Mouse (Mus musculus) ovary, adult 10 weeks (tissue): ENCODE measurements around the gene Ppie. TPM values are rescaled to one million over a fixed set of nuclear protein-coding genes. Genes with fewer than 3 reads are reported as not detected.

ENCODE experiments used
- polyA plus RNA-seq: library from polyadenylated mRNA; stranded (reverse); fragments of 350-450 nt; fragmentation: Illumina TruSeq; extraction: RNeasy Lipid Tissue Mini Kit (QIAGEN cat#74804); gene quantifications from one replicate; pipeline ENCODE4 v1.2.3, GENCODE M21; 2014

The Ppie gene
- 23.9 TPM for polyA plus RNA-seq

GRCm38 (mm10) chr4:123139513-123140154, at the start of gene Ppie:
Gene Ppie (minus strand): TSS chr4:123139951.

GRCm38 (mm10) chr4:123182328-123183238, 42.8 kb upstream of the Ppie start, which contains the start of gene Hpcal4:
Gene Hpcal4 (plus strand): TSS chr4:123183227.

DNA sequence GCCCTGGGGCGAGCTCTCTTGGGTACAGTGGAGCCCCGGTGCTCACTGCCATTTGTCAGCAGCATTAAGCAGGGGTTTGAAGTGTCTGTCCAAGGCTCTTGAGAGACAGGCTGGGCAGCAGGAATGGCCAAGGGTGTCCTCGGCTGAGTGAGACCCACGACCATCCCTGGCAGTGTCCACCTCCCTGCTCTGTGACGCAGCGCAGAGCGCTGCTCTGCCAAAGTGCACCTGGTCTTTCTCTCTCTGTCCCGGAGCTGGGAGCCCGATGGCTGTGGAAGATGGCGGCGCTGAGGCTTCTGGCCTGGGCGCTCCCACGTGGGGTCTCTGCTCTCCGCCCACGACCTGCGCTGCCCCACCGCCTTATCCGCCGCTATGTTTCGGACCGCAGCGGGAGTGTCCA, 23.7 kb downstream of the Ppie start, which contains the start of gene Oxct2b:
Oxct2b (plus strand) TSS at position 256 of the 400 bp plus-strand sequence.

DNA sequence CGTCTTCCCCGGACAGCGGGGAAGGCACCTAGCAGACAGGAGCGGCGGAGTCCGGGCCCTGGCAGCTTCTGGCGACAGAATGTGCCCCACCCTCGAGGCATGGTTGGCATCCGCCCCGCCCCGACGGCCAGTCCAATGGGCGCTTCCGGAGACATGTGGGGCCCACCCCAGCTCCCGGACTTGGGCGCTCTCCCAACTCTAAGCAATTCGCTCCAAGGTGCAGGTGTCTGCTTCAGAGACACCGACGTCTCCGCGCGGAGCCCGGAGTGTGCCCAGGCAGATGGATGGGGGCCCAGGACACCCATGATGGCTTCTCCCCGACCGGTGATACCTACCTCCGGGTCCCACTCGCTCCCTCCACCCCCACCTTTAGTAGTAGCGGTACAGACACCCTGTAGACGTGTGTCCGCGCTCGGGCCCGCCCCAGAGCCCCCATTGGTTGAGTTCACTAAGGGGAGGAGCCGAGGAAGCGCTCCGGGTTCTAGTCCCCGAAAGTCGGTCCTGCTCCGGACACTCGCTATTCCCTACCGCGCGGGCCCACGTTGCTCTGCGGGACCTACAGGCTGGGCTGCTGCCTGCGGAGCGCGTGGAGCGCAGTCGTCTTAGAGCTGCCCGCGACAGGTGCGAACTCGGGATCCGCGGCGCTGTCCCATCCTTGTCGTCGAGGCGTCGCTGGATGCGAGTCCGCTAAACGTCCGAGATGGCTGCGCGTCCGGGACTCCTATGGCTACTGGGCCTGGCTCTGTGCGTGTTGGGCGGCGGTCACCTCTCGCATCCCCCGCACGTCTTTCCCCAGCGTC, 34.9 kb downstream of the Ppie start, which contains the start of gene Bmp8b:
Bmp8b (plus strand) TSS at position 515 of the 800 bp plus-strand sequence.

Other genes starting within 250 kb of the Ppie start
- 1.2 TPM for gene Mfsd2a, start 178.8 kb downstream of the Ppie start, polyA plus RNA-seq
- 23.0 TPM for gene Mycl, start 144.3 kb downstream of the Ppie start, polyA plus RNA-seq
- 19.4 TPM for gene Trit1, start 123.4 kb downstream of the Ppie start, polyA plus RNA-seq
- gene Bmp8b, start 34.8 kb downstream of the Ppie start, polyA plus RNA-seq = not detected
- gene Oxct2b, start 23.7 kb downstream of the Ppie start, polyA plus RNA-seq = not detected
- not detected for gene Hpcal4, start 43.3 kb upstream of the Ppie start, polyA plus RNA-seq
- gene Nt5c1a, start 61.6 kb upstream of the Ppie start, polyA plus RNA-seq = not detected
- 12.0 TPM for gene Heyl, start 93.6 kb upstream of the Ppie start, polyA plus RNA-seq
- 46.2 TPM for gene Pabpc4, start 122.4 kb upstream of the Ppie start, polyA plus RNA-seq
- not detected for gene Oxct2a, start 183.7 kb upstream of the Ppie start, polyA plus RNA-seq
- not detected for gene Bmp8a, start 203.3 kb upstream of the Ppie start, polyA plus RNA-seq